Mouse (Mus musculus): ENCODE measurements around the gene Prlr.

Gene Prlr

DNA sequence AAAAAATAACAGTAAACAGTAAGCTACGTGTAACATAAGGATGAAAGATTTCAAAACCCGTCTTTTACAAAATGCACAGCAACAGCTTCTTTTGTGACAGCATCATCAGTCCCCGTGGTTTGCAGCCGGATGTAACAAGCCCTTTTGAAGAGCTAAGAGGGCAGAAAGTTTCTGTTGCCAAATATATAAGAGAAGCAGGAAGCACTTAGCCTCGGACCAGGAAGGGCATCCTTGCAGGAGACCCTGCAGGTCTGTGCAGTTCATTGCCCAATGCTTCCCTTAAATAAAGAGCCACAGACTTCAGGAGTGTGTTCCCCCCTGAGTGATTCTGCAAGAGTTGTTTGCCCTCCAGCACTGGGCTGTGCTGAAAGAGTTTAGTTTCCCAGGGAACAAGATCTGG lies 58.9 kb downstream of the Prlr start:
- no peak for DNase-seq (ENCODE audit: low spot score)

DNA sequence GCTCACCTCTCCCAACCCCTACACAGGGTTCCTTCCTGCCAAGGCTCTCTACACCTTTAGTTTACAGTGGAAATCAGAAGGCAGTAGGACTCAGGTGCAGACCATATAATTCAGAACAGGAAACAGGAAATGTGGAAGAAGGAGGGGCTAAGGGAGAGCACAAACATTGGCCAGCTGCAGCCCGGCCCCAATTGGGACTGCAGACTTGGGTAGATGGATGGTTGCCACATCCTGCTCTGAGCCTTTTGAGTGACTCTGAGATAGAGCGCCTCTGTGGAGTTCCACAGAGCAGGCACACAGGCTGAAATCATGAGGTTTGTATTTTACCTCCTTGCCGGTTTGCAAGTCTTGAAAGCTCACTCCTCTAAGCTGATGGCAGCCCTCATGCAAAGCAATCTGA lies 59.8 kb downstream of the Prlr start:
- DNase-seq (ENCODE audit: low spot score), result no peak

DNA sequence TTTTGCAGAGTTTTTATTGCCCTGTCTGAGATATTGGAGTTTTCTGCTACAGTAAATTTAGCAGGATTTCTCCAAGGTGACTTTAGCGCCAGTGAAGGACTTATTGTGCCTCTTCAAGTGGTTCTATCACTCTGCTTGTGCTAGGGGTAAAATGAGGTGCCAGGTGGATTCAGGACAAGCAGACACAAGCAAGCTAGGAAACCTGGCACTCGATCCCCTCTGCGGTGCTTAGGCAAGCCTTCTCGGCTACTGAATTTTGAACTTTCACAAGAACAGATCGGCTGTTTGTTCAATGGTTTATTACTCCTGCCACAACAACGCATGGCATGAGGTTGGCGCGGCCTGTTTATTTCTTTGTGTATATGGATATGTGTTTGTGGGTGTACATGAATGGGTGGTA lies 61.4 kb downstream of the Prlr start:
- no peak for DNase-seq (ENCODE audit: low spot score)

DNA sequence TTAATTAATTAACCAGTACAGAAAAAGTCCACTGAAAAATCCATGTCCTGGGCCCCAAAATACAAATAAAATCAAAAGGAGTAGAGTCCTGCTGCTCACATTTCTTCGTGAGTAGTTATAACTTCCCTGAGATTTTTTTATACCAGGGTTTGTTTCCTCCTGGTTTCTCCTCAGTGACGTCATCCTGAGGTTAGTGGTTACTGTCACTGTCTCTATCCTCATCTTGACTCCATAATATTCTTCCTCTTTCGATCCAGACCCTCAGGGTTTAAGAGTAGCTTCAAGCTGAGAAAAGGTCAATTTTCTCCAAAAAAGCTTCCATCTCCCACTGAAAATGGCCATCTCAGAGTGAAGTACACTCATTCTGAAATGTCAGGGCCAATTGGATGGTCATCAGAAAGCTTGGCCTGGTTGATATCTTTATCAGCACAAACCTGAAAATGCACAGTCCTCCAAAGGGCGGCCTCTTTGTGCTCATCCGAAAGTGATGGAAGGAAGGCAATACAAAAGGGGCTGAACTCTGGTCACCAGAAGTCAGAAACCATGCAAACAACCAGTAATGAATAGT lies 63.3 kb downstream of the Prlr start:
- DNase-seq (ENCODE audit: low spot score), result no peak

DNA sequence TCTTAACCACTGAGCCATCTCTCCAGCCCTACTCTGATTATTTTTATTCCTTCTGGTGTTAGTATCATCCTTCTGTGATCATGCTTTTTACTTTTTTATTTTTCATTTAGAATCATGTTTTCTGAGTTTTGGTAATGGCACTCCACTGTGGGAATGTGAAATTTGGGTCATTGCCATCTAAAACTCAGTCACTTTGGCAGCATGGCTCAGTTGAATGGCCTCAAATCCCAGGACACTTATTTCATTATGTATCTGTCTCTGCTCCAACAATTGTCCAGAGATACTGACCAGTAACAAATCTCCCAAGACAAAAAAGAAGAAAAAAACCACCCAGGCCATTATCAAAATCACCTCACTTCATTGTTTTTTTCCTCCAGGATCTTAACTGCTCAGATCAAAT lies 65.2 kb downstream of the Prlr start:
- DNase-seq (ENCODE audit: low spot score), result no peak

DNA sequence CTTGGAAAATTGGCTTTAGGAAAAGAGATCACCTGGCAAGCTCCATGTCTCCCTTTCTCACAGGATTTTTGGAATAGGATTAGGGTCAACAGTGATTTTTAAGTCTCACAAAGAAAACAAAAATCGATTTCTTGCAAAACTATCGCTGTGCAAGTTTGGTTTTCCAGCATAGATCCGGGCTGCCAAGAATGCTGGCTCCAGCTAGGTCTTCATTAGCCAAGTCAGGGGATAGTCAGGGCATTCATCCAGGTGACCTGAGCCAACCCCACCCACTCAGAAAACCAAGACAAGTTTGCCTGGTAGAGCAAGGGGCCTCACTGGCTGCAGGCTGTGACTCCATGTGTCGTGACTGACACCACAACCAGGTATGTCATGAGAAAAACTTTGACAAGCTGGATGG lies 72.2 kb downstream of the Prlr start:
- no peak for DNase-seq (ENCODE audit: low spot score)

DNA sequence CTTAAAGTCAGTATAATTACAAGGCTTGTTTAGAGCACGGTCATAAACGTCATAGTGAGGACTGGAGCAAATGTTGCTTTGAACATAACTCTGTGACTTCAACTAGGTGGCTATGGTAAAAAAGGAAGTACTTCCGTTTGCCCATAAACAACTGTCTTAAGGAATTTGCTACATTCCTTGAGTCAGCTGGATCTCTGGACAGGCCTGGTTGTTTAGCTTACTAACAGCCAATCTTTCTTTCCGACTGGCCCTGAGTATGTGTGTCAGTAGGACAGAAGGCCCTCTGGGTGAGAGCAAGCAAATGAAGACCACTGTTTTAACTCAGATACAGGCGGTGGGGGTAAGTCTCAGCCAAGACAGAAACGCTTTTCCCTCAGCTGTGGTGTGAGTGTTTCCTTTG lies 73.7 kb downstream of the Prlr start:
- DNase-seq (ENCODE audit: low spot score), result no peak

DNA sequence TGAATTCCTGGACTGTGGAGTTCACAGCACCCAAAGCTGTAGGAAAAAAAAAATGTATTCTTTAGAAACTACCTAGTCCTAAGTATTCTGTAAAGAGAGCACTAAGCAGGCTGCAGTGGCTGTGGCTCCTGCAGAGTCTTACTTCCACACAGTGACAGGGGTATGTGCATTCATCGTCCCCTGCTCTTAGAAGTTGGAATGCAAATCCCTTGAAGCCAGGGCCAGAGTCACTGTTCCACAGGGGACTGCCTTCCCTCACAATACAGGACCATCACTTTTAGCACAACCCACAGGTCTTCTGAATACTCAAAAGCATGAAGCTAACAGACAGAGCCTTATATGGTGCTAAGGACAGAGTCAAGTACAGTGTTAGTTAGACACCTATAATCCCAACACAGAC lies 75.5 kb downstream of the Prlr start:
- no peak for DNase-seq (ENCODE audit: low spot score)

DNA sequence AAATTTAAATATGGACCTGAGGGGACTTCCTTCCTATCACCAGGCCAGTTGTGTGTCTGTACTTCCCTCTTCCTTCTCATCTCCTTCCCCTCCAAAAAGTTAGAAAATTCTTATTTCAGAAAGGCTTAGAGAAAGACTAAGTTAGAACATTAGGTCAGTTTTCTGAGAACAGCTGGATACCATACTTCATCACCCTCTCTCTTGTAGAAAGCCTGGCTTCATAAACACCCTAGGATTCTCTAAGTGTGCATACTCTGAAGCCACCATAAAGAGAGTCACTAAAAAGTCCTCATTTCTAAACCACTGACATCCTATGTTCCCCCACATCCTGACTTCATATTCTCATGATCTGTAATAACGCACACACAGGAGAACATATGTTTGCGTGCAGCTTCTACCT lies 85.2 kb downstream of the Prlr start:
- no peak for DNase-seq (ENCODE audit: low spot score)

DNA sequence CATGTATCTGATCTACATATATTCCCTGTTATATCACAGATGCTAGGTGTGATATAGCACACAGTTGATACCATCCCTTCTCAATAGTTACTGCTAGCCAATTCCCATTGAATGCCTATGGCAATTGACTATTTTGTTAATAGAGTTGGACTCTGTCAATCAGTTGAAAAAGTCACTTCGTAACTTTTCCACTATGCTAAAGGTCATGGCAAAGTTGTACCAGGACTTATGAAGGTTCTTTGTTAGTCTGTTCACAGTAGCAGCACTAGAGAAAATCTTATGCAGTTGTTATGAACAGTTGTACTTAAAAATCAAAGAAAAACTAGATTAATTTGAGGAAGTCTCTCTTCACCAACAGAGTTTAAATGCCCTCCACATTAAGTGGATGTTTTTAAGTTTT lies 85.6 kb downstream of the Prlr start:
- DNase-seq (ENCODE audit: low spot score), result no peak

DNA sequence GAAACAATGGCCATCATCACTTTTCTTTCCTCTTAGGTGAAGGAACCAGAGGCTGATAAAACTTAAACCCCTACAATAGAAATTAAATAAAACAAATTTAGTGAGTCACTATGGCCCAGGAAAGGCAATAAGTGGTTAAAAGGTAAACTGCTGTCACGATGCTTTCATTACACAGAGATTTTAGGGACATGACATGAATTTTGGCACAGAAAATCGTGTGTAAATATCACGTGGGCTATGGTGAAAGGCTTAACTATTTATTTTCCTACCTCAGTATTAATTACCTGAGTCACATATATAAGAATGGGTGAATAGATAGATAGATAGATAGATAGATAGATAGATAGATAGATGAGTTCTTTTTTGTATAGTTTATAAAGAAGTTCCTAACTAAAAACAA lies 86.4 kb downstream of the Prlr start:
- no peak for DNase-seq (ENCODE audit: low spot score)

DNA sequence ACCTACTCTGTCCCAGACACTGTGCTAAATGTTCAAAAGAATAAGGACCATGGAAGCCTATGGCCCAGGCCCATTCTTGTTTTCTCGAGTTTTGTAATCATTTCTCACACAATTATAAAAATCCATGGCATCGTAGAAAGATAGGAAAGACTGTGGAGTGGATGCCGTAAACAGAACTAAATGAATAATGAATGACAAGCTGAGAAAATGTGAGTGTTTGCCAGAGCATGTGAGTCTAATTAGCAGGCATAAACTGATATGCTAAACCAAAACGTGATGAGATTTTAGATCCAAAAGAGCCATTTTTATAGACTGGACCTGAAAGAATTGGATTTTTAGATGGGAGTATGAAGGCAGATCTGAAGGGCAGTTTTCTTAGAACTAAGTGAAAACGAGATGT lies 87.8 kb downstream of the Prlr start:
- no peak for DNase-seq (ENCODE audit: low spot score)

DNA sequence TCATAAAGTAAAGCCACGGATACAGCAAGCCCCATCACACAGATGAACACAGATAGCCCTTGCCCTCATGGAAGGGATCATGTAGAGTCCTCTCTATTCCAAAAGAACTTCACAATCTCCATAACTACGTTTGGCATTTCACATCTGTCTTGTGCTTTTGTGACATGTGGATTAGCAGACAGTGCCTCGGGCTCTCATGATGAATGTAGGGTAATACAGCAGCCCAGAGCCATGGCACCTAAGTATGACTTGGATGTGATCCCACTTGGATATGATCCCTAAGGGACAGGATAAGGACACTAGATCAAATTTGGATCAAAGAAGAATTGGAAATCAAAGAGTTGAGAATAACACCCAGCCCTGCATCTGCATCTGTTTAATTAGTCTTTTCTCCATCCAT lies 90.2 kb downstream of the Prlr start:
- no peak for DNase-seq (ENCODE audit: low spot score)

DNA sequence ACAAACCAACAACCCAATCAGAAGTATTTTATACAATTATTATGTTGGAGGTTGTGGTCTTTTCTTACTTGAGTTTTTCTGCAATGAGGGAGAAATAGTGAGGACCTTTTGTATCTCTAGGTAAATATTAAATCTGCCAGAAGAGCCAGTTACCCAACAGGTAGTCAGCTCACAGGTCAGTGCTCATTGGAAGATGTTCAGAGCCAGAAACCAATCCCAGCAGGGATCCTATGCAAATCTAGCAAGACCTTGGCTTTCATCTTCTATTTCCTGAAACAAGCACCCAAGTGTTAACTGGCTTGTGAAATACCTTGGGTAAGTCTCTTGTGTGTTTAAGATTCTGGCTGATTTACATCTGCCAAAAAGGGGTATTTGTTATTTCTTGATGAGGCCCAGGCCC lies 99.3 kb downstream of the Prlr start:
- no peak for DNase-seq (ENCODE audit: low spot score)

DNA sequence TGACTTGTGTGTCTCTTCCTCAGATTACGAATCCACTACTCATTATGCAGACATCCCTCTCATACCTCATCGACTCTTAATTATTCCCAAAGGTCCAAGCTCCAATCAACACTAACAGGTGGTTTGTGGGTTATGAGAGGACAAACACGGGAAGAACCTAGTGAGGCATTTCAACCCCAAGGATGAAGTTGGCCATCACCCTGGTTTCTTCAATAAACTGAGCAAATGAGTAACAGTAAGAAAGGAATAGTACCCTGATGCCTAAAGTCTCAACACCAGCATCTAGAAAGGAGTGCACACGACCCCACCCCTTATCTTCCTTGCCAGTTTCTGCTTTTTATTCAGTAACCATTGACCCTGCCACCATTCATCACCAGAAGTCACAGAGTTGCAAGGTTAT lies 100.4 kb downstream of the Prlr start:
- no peak for DNase-seq (ENCODE audit: low spot score)

DNA sequence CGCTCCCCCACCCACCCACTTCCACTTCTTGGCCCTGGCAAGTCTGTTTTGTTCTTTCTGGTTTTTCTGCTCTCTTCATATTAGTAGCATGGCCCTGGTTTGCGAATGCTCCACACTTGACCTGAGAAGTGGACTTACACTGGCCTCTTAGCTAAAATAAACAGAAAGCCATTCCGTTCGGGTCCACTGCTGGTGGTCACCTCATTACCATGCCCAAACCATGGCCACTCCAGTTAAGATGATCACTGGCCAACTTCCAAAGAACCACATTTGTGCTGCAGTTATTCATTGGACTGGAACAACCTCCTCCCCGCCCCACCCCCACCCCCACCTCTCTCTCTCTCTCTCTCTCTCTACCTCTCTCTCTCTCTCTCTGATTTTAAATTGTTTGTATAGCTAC lies 104.5 kb downstream of the Prlr start:
- no peak for DNase-seq (ENCODE audit: low spot score)

DNA sequence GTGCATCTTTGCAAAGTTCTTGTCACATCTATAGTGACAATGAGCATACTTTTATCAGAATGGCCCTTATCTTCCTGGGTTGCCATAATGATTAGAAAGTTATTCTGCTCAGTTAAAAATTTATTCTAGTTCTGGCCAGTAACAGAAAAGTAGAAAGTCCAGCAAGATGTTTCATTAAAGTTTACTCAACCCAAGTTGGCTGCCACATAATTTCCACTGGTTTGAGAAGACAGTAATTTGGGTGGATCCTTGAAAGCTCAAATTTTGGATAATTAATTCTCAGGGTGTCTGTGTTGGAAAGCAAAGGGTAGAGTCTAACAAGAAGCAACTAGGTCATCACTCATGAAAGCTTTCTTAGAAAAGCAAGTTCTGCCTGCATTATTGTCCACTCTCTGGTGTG lies 106.6 kb downstream of the Prlr start:
- DNase-seq (ENCODE audit: low spot score), result no peak

DNA sequence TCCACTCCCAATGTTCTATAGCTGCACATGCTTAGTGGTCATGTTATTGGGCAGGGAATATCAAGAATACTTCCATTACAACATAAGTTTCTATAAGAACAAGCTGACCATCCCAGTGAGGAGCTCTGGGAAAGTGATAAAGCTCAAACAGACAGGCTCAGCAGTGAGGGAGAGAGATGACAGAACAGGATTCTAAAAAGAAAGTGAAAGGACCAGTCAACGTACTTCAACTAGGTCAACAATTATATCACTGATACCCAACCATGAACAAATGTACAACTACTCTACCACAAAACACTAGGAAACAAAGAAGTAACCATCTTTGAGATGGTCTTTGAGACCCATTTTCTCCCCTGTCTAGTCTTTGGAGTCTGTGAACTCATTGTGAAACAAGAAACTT lies 119.5 kb downstream of the Prlr start:
- DNase-seq (ENCODE audit: low spot score), result no peak

DNA sequence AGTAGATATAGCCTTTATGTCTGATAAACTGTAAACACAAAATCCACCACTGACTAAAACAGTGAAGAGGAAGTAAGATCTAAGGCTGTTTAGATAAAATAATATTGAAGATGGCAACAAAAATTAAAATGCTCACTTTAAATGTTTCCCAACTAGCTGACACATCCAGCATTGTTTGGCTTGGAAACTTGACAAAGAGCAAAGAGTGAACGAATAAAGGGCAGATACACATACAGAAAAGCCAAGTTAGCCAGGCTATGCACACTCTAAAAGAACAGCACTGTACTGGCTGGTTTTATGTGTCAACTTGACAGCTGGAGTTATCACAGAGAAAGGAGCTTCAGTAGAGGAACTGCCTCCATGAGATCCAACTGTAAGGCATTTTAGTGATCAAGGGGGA lies 121.0 kb downstream of the Prlr start:
- no peak for DNase-seq (ENCODE audit: low spot score)

DNA sequence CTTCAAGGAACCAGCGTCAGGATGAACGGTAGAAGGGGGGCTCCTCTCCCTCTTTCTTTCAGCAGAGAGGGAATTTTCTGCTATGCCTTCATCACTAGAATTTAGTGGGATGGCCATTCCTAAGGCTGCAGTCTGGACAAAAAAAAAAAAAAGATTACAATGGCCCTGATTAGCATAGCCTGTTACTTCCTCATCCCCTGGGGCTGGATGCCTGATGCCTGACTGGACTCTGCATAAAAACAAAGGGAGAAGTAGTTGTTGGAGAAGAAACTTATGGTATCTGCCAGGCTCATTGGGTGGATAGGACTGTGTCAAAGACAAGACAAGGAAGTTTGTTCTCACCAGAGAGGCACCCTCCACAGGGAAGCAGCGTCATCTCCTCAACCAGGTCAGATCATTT lies 122.4 kb downstream of the Prlr start:
- DNase-seq (ENCODE audit: low spot score), result no peak

DNA sequence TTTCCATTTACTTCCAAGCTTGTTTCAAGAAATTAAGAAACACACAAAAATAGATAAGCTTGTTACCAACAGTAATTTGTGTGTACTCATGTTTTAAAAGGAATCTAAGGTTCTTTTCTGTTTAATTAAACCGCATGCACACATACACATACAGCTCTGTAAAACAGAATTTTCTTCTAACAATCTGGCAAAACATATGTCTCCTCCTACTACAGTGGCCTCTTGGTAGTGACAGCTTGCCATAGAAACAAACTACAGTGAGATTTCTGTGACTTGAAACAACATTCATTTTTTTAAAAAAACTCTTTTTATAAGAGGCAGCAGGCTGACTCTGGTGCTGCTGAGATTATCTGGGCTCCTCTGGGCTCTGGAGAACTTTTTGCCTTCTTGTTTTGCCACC lies 129.4 kb downstream of the Prlr start:
- no peak for DNase-seq (ENCODE audit: low spot score)

DNA sequence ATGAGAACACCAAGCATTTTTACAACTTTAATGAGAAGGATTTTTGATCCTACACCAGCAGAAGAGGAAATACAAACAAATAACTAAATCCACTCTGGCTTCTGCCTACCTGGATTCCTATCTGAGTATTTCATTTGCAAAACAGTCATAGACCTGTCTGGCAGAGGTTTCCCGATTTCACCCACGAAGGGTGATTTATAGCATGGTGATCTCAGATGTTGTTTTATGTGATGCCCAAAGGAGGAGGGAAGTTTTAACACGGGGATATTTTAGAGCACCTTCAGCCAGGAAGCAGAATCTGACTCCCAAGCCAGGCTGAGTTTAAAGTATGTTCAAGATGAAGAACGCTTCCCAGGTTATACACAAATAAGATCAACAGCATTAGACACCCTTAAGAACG lies 134.8 kb downstream of the Prlr start:
- no peak for DNase-seq (ENCODE audit: low spot score)

DNA sequence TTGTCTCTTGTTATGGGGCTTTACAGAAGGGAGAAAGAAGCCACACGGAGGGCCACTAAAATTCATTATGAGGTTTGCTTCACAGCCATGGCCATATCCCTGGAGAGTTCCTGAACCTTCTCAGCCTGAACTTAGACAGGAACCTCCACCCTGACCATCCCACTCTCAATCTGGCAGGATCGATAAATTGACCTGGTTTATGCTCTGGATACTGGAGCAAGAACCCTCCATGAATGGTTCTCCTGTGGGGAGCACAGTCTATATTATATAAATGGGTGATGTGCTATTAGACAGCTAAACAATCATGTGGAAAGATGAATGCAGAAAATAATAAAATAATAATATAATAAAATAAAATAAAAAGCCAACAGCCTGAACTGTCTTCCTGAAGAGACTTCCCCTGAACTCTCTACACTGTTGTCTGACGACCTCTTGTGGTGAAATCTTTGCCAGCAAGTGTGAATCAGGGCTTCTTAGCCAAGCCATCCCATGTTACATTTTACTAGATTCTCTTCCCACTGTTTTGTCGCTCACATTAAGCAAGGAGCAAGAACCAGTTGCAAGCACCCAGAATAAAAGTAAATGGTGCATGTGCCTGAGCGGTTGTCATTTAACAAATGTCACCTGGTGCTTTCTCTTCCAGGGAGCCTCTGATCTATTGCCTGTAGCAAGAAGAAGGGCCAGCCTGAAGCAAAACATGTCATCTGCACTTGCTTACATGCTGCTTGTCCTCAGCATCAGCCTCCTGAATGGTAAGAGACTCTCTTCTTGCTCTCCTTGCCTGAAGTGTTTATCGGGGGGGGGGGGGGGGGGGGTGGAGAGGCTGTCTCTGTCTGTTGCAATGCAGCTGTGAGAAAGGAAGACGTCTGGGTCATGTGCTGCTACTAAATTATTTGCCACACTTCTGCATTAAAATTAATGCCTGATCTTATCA lies 136.8 kb downstream of the Prlr start:
- DNase-seq (ENCODE audit: low spot score), result peak; percentile 75

DNA sequence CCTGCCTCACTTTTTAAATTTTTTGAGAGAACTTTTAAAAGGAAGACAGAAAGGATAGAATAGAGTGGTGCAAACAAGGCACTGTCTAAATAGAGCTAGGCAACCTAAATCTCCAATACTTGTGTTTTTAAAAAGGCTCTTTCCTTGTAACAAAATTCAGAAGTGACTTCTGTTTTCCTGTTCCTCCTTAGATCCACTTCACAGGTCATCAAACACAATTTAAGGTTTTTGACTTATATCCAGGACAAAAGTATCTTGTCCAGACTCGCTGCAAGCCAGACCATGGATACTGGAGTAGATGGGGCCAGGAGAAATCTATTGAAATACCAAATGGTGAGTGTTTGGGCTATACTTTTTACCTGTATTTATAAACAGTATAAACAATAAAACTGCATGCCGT lies 148.0 kb downstream of the Prlr start, which contains the start of gene Gm21973:
TSS of gene Gm21973 (plus strand) at position 301 of the 400 bp plus-strand sequence.
- DNase-seq (ENCODE audit: low spot score), result no peak

All from layer of hippocampus, adult 11-12 months (tissue).